Mouse (Mus musculus) adrenal gland, postnatal 36 days (tissue): Measurements from ENCODE around the gene Ltb4r1. TPM values are rescaled to one million over a fixed set of nuclear protein-coding genes. Genes with fewer than 3 reads are reported as not detected.
A peak's percentile ranks its signal among the peaks of the same experiment; 100 is the strongest.

Source experiments
- DNase-seq, 2 experiments: peaks; one replicate each; pipeline ENCODE4 v3.0.0; 2021; ENCODE audit warnings: mixed read lengths in 1 of 2
- total RNA-seq, 2 experiments: library from RNA; stranded (reverse); gene quantifications; 2 replicates each; pipeline ENCODE4 v1.2.3; 2021

Ltb4r1 gene
- total RNA-seq, 2 experiments from 2014 or later = 0.66 to 0.79 TPM

DNA sequence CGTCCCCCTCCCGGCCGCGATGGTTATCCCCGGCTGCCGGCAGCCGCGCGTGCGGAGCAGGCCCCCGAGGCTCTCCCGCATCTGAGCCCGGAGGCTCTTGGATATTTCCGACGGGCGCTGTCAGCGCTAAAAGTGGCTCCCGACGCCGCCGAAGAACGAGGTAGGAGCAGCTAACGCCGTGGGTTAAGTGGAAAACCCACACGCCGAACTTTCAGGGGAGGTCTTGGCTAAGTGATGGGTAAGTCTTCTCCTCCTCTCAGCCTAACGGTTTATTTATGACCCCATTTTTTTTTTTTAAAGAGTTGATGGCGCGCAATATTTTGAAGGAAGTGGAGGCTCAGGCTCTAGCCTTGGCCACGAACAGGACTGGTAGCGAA lies 19.9 kb upstream of the Ltb4r1 start:
- DNase-seq = no peak

DNA sequence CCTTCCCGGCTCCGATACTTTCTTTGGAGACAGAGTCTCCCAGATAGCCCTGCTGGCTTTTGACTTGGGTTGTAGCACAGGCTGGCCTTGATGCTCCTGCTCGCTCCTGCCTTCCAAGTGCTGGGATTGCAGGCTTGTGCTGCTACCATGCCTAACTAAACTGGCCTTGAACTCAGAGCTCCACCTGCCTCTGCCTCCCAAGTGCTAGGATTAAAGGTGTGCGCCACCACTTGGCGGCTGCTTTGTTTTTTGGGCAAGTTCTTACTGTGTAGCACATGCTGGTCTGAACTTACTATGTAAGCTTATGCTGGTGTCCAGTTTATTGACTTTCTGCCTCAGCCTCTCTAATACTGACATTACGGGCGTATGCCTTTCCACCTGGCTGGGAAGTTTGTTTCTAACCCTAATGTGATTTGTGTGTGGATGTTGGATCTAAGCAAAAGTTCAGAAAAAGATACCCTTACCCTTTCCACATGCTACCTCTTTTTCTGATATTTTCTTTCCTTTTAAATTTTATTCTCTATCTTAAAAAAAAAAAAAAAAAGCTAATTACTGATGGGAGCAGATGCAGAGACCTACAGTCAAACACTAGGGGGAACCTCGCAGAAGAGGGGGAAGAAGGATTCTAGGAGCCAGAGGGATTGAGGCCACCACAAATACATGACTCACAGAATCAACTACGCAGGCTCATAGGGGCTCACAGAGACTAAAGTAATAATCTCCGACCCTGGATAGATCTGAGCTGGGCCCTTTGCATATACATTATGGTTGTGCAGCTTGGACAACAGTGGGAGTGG lies 18.5 kb upstream of the Ltb4r1 start:
- no peak for DNase-seq

DNA sequence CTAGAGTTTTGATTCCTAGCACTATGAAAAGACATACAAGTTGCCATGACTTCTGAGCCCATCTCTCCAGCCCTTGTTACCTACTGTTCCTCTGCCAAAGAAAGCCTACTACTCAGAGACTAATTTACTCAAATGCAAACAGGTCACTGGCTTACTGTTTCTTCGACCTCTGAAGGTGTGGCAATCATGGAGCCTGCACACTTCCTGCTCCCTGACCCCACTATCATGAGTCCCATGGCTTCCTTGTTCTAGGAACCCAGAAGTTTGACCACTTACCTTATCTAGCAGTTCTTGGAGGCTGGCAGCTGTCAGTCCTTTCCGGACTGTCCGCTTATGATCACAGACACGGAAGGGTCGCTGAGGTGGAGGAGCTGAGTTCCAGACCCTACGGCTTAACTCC lies 8.2 kb upstream of the Ltb4r1 start:
- no peak for DNase-seq

DNA sequence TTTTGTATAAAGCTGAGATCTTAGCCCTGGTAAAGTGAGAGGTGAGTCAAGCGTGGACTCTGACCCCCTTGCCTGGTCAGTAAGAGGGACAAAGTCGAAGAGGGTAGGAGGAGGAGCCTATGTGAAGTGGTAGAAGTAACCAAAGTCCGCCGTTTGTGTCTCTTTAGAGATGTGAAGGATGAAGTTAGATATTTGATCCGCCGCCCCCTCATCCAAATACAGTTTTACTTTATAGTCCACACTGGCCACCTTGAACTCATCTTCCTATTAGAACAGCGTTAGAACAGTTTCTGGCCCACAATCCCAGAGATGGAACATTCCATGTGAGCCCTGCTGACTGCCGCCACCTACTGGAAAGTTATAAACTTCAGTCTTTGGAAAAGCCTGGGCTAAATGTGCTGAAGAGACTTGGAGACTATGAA lies 7.4 kb upstream of the Ltb4r1 start, which contains the start of gene Cideb:
Gene Cideb (minus strand): TSS at position 96 of the 422 bp plus-strand sequence.
- peak; percentile 43 to 65 for DNase-seq

DNA sequence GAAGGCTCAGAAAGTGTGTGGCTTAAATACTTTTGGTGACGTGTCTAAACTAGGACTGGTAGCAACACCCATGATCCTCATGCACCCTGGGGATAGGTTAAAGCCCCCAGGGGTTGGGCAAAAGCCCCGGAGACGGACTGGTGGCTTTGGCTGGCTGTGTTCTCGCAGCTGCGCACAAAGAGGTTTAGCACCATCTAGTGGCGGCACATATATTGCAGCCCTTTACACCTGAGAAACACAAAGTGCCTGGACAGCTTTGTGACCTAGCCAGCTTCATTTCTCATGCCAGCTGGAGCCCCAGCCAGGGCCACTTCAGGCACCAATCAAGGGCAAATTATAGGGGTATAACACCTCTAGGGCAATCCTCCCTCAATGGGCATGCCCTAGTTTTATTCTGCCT lies 5.6 kb upstream of the Ltb4r1 start:
- DNase-seq = peak; percentile 85

DNA sequence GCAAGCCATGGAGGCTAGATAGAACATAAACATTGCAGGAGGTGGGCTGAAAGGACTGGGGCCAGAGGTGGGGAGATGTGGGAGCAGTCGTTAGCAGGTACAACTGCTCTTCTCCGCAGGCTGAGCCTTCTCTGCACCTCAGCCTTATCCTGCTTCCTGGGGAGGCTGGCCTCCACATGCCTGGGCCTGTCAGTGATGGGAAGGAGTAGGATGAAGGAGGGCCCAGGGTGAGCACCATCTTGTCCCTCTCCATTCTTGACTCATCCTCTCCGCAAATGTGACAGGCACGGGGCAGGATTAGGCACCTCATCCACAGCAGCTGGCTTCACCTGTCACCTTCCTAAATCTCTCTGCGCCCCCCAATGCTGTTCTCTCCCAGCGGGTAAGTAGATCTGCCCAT lies 4.6 kb upstream of the Ltb4r1 start, which contains the start of gene Ltb4r2:
Gene Ltb4r2 (plus strand): TSS at position 266 of the 400 bp plus-strand sequence.
- no peak for DNase-seq

DNA sequence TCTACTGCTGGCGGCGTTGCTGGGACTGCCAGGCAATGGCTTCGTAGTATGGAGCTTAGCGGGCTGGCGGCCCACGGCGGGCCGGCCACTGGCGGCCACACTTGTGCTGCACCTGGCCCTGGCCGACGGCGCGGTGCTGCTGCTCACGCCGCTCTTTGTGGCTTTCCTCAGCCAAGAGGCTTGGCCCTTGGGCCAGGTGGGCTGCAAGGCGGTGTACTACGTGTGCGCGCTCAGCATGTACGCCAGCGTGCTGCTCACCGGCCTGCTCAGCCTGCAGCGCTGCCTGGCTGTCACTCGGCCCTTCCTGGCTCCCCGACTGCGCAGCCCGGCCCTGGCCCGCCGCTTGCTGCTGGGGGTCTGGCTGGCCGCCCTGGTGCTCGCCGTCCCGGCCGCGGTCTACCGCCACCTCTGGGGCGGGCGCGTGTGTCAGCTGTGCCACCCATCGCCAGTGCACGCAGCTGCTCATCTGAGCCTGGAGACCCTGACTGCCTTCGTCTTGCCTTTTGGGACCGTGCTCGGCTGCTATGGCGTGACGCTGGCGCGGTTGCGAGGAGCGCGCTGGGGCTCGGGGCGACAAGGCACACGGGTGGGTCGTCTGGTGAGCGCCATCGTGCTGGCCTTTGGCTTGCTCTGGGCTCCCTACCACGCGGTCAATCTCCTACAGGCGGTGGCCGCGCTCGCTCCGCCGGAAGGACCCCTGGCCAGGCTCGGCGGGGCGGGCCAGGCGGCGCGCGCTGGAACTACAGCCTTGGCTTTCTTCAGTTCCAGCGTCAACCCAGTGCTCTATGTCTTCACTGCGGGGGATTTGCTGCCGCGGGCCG lies 3.6 kb upstream of the Ltb4r1 start:
- DNase-seq = peak; percentile 58 to 65

DNA sequence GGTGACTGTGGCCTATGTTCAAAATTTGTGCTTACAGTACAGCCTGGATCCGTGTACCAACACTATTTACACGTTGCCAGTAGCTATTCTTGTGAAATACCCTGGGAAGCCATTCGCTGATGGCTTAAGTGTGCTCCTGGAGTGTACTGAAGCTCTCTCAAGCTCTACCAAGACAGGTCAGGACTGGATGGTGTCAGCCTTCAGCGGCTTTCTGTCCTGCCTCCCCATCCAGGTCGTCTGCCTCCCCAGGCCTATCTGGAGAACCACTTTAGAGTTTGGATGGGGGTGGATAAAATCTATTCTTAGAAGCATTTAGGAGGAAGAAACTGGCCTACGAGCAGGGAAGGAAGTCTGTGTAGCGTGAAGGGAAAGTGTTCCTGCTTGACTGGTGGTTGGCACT lies 2.6 kb upstream of the Ltb4r1 start:
- DNase-seq = no peak

DNA sequence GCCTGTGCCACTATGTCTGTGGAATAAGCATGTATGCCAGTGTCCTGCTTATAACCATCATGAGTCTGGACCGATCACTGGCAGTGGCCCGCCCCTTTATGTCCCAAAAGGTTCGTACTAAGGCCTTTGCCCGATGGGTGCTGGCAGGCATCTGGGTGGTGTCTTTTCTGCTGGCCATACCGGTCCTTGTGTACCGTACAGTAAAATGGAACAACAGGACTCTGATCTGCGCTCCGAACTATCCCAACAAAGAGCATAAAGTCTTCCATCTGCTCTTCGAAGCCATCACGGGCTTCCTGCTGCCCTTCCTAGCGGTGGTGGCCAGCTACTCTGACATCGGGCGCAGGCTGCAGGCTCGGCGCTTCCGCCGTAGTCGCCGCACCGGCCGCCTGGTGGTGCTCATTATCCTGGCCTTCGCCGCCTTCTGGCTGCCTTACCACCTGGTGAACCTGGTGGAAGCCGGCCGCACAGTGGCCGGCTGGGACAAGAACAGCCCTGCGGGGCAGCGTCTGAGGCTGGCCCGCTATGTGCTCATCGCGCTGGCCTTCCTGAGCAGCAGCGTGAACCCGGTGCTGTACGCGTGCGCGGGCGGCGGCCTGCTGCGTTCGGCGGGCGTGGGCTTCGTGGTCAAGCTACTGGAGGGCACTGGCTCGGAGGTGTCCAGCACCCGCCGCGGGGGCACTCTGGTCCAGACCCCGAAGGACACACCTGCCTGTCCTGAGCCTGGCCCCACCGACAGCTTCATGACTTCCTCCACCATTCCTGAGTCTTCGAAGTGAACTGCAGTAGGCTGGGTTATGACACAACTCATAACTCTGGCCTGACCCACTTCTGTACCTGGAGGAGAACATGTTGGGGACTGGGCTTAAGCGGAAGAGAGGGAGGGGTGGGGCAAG lies 2.0 kb downstream of the Ltb4r1 start:
- peak; percentile 64 to 76 for DNase-seq

DNA sequence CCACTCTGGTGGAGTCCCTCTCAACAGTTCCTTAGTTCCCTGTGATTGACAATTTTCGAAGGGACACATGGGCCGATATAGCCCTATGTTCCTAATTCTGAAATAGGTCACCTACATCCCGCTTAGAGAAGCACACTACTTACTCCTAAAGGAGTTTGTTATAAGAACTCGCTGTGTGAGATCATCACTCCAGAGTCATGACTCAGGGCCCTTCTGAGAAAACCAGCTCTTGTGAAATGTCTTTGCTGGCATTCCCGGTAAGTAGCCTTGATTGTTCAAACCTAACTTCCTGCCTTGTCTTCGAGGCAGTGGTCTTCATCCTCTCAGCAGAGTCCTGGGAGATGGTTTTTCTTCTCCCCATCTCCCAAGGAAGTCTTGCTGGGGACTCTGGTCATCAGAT lies 2.8 kb downstream of the Ltb4r1 start:
- DNase-seq = peak in 1 of 2 experiments; percentile 26

DNA sequence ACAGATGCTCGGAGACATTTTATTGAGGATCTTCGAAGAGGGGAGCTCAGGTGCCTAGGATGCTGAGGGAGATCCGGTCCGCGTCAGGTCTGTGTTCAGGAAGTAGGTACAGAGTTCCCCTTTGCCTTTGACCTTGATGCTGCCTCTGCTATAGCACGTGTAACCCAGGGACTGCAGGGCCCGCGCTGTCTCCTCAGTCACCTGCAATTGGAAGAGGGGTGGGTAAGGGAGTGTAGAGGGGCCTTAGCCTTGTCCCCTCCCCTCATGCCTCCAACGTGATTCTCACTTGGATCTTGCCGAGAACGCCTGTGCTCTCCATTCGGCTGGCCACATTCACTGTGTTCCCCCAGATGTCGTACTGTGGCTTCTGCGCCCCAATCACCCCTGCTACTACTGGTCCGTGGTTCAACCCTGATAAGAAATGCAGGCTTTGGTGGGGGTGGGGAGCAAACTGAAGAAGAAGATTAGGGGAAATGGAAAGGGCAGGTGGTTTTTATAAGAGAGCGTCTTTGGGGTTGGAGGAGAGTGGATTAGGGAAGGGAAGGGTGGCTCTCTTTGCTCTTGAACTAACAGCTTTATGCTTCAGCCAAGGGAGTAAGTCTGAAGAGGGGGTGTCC lies 3.4 kb downstream of the Ltb4r1 start:
- DNase-seq = no peak

DNA sequence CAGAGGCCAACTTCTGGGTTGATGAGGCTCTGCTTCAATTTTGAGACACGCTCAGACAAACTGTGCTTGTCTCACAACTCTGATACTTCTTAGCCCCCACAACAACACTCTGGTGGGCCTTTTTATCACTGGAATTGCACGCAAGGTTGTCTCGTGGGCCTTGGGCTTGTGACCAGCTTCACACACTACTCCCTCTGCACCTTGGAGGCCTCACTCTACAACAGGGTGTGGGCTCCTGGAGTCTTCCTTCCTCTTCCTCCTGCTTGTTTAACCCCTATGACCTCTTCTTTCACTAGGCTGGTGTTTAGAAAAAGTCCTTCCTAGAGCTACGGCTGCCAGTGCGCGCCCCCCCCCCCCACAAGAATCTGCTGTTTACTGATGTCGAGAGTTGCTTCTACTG lies 10.9 kb downstream of the Ltb4r1 start:
- no peak for DNase-seq

DNA sequence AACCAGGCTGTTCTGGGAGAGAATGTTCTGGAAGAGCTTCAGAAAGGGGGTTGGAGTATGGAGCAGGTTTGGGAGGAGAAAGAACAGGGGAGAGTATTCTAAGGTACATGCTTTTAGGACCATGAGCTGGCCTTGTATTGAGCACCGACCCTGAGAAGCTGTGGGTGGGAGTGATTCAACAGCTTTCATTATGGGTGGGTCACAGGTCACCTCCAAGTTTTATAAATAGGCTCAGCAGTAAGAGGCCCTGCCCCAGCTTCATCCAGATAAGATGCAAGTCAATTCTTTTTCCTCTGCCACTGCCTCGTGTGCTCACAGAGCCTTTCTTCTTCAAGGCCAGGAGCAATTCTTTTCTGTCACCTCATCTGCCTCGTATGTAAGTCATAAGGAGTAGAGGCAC lies 11.4 kb downstream of the Ltb4r1 start:
- no peak for DNase-seq

DNA sequence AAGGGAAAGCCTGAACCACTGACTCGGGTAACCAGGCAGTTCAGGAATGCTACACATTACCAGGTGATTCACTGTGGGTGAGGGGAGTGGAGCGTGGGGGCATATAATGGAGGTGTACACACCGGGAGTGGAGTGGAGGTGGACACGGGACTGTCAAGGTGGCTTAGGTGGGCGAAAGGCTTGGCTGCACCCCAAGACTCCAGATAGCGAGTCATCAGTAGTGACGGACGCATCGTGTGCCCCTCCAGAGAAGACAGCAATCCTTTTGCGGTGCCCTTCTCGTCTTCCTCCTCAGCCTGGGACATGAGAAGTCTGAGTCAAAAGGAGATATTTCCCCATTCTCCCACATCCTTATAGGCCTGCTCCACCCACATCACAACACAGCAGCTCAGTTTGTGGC lies 12.0 kb downstream of the Ltb4r1 start:
- no peak for DNase-seq

DNA sequence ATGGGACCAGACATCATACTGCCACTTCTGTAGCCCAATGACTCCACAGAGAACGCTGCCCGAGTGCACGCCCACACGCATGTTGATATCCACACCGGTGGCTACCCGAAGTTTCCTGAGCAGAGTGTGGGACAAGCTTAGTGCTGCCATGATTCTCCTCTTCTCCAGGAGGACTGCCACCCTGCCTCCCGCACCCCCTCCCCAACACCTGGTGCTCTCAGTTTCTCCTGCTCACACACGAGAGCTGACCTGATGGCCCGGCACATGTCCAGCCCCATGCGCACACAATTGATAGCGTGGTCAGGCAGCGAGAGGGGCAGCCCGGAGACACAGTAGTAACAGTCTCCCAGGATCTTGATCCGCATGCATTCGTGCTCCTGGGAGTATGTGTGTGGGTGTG lies 12.9 kb downstream of the Ltb4r1 start:
- DNase-seq = no peak

DNA sequence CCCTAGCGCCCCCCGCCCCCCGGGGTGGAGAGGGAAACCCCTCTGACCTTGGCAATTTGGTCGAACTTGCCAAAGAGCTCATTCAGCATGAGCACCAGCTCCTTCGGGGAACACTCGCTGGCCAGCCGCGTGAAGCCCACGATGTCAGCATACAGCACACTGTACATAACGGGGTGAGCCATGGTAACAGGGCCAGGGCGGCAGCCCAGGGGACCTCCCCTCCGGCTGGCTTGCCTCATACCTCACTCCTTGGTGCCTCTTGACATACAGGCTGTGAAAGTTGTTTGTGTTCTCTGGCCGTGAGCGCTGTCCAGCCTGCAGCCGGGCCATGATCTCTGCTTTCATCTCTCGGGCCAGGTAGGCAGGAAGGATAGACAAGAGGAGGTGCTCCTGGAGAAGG lies 13.9 kb downstream of the Ltb4r1 start:
- no peak for DNase-seq

DNA sequence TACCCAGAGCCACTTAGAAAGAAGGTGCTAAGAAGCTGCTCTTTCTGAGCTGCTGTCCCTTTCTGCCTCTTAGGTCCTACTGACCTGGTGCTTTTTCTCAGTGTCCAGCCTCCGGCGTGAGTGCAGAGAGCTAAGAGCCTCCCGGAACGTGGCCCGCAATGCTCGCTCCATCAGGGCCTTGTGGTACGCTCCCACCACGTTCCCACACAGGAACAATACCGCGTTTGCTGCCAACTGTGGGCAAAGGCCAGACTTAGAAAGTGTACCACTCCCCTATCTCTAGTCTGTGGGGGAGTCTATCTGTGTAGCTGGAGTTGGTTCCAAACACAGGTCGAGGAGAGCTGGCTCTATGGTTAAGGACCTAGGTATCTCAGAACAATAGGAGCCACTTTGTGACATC lies 15.0 kb downstream of the Ltb4r1 start:
- DNase-seq = no peak

DNA sequence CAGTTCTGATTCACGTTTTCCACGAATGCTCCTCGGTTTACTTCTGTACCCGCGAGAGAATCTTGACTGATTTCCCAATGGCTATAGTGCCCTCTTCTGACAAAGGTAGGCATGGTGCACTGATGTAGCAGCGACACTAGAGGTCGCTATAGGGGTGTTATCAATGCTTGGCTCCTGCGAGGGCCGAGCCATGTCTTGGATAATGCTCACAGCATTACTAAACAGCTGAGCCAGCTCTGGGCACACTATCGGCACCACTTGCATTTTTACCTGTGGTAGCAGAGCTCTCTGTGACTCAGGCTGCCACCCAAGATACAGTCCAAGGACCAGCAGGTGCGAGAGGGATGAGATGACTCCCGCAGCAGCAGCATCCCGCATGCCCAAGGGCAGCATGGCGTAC lies 15.5 kb downstream of the Ltb4r1 start:
- DNase-seq = peak; percentile 69 to 78

DNA sequence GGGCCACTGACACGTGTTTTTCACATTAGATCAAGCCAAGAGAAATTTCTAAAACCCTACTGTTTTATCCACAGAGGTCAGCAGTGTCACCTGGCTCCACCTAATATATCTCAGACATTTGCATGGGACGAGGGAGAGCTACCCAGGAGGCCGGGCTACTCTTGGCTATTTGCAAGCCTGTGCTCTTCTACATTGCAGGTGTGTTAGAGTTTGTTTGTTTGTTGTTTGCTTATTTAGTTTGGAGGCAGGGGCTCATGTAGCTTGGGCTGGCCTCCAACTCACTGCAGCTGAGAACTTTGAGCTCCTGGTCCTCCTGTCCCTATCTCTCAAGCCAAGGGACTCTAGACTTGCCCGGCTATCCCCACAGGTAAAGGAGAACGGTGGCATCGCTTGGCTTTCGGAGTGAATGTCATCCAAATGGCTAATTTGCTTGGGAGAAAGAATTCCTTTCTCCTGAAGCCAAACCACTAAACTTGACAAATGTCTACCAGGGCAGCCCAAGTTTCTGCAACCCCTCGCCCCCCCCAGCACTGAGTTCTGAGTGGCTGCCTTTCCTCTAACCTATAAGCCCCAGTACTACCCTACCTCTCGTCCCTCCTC lies 16.7 kb downstream of the Ltb4r1 start:
- no peak for DNase-seq

DNA sequence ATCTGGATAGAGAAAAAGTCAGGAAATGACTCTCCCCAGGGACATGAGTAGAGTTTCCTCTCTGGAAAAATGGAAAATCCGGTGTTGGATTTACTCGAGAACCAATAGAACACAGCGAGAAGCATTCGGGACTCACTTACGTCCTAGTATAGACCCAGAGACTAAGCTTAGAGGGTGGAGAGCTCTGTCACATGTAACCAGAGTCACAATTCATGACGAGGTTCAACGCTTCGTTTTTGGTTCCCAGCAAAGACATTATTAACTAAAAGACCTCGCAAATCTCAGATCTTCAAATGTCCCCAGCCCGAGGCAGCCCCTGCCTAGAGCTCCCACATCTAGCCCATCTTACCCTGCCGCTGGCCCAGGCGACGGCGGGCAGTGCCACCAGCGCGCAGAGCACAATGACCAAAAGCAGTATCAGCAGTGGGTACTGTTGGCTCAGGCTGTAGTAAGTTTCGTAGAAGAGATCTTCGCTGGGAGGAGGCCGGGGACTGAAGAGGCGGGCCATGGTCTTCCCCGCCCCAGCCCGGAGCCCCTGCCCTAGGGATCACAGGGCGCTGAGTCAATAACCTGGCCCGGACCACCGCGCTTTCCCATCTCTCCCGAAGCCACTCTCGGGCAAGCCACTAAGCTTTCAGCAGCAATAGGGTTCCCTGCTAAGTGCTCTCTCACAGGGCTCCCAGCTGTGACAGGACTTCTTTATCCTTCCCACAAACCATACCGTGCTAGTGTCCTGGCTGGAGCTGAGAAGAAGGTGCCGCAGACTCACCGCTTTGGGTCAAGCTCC lies 17.6 kb downstream of the Ltb4r1 start:
- no peak for DNase-seq

DNA sequence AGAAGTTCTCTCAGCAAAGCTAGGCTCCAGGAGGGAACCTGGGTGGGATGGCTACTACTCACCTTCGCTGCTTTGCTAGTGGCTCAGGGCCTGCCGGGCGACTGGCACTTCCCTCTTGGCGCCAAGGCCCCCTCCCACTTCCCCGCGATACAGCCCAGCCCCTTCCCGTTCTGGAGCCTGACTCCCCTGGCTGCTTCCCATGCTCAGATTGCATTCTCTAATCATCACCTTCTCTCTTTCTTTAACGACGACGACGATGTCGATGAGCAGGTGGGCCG lies 18.1 kb downstream of the Ltb4r1 start, which contains the start of gene Adcy4:
Gene Adcy4 (minus strand): TSS at position 138 of the 278 bp plus-strand sequence.
- peak in 1 of 2 experiments; percentile 27 for DNase-seq
